Mouse (Mus musculus) thymus, postnatal 36 days (tissue): ENCODE measurements around the gene Disp3.

Source experiments
- DNase-seq, 2 experiments: peaks; one replicate each; pipeline ENCODE4 v3.0.0; 2022; ENCODE audit warnings: mixed read lengths in 2 of 2

The Disp3 gene

DNA sequence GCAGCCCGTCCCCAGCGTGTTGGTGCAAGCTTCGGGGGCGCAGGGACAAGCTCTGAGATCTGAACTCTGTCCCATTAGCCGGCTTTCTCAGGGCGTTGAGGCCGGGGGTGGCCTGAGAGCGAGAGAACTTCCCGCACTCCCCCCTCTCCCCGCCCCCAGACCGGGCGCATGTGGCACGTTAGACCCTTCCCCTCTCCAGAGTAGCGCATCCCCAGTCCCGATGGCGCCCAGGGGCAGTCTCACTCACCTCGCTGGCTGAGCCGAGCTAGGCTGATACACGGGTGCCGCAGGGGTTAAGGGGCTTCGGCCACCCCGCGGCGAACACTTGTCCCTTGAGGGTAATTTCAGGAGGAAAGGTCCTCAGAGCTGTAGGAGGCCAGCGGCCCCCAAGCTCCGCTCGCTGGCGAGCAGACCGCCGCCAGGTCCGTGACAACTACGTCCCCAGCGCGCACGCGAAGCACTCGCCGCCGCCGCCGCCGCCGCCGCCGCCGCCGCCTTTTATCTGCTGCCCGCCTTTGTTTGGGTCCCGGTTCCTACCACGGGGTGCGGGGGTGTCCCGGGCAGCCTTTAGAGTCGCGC is at the start of gene Disp3:
Disp3 (minus strand) TSS at position 490 of the 579 bp plus-strand sequence.
- DNase-seq: peak in 1 of 2 experiments; percentile 6

DNA sequence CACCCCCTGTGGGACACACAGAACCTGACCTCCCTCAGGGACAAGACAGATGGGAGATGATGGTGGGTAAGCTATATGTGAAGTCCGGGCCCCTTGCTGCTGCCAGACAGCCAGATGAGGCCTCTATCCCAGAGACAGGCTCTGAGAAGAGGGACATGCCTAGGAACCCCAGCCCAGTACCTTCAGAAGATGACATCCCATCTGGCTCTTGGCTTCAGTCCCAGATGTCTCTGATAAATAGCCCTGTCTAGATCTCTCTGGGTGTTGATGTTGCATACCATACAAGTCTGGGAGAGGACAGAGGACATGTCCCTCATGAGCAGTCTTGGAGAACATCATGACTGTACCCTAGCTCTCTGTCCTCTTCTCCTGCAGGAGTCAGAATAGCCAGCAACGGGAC is 42.5 kb upstream of the Disp3 start:
- no peak for DNase-seq

DNA sequence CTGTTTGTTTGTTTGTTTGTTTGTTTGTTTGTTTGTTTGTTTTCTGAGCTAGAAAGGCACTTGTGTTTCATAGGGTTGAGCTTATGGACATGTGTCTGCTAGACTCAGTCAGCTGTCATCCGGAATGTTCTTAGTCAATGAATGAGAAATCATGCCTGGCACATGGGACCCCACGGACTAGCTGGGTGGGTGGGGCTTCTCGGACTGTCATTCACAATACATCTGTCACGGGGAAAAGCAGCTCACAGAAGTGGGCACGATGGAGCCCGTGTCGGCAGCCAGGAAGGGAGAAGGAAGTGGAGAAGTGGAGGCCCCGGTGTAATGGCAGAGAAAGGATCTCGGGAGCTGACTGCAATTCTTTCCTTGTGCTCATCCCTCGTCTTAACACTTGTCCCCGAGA is 41.7 kb upstream of the Disp3 start:
- no peak for DNase-seq

DNA sequence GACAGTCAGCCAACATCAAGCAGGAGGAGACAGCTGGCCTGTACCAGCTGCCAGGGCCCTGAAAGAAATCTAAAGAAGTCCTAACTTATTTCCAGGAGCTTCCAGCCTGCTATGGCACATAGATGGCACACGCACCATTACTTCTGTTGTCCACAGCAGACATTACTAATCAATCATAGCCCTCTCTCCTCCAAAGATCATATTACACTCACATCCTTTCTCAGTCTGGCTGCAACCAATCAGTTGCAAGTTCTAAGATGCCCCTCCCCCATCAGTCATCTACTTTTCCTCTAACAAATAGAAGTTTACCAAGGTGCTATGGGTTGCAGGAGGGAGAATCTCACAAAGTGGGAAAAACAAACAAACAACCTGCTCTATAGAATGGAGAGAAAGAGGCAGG is 40.5 kb upstream of the Disp3 start:
- DNase-seq: no peak

DNA sequence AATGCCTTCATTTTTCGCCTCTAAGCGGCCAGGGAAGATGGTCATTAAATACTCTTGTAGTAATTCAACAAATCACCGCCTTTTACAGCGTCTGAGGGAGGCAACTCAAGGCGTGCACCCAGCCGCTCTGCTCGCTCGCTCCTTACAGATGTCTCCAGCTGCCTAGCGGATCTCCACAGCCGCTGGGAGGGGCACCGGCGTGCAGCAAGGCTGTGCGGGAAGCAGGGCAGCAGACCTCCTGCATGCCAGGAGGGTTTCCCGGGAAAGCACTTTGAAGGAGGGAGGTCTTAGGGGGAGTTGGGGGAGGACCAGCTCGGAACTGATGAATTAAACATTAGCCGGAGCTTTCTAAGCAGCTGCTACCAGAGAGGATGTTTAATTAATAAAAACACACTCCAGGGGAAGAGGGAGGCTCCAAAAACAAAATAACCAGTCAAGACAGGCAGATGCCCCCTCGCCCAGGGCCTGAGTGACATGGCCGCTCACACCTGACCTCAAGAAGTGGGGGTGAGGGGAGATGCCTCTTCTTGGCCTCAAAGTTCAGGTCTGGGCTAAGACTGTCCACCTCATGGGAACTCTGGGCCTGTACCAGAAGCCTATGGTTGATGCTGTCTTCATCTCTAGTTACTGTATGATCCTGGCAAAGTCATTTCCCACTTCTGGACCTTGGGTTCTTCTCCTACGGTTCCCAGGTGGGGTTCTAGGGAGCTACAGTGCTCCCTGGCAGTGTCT is 39.7 kb upstream of the Disp3 start:
- DNase-seq: no peak

DNA sequence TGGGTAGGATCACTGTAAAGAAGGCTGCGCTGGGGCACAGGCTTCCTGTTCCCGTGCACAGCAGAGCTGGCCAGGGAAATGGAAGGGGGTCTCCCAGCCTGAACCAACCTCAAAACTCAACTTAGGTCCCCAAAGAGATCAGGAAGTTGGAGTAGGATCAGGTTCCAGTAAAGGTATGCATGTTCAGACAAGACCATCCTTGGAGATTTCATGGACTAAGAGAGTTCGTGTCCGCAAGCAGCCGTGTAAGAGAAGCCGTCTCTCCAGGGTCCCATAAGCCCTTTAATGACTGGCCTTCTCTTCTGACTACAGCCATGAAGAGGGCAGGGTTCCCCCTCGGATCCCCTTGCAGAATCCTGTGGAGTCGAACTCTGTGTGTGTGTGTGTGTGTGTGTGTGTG is 39.0 kb upstream of the Disp3 start:
- DNase-seq: no peak

DNA sequence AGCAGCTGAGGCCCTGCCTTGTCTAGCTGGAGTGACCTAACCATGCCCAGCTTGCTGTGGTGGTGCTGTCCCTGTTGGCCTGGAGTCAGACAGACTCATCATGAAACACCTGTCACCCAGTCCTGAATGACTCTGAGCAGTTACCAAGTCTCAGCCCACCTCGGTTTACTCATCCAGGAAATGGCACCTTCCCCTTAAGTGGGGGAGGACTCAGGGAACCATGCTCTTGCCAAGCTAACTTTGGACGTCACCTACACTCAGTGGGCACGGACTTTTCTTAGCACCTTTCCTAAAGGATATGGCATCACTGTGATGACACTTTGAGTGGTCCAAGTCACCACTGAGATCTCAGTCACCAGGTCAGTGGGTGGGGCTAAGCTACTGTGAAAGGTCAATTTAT is 38.2 kb upstream of the Disp3 start:
- DNase-seq: no peak

DNA sequence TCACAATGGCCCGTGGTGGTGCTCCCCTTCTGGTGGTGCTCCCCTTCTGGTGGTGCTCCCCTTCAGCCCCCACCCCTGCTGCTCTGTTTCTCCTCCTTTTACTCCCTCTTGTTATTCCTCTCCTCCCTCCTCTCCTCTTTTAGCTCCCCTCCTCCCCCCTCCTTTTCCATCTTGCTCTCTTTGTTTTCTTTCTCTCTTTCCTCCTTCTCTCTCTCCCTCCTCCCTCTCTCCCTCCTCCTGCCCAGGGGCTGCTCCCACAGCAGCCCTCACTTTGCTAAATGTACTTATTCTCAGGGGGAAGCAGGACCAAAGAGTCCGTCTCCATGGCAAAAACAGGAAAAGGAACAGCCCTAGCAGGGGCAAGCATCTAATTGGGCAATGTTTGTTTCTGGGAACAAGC is 37.3 kb upstream of the Disp3 start:
- DNase-seq: no peak

DNA sequence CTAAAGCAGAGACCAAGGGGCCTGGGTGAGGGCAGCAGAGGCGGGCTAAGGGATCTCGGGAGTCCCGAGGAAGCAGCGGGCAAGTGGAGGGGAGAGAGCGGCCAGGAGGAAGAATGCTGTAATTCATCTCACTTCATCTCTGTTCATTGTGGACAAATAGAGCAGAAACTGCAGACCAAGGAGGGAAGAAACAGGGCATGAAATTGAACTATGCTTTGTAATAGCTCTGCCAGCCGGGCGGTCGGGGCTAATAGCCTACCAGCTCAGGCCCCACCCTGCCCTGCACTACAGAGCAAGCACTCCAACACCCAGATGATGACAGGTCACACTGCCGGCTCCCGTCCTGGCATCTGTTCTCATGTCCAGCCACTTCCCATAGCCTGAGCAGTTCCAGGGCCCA is 34.4 kb upstream of the Disp3 start:
- DNase-seq: no peak

DNA sequence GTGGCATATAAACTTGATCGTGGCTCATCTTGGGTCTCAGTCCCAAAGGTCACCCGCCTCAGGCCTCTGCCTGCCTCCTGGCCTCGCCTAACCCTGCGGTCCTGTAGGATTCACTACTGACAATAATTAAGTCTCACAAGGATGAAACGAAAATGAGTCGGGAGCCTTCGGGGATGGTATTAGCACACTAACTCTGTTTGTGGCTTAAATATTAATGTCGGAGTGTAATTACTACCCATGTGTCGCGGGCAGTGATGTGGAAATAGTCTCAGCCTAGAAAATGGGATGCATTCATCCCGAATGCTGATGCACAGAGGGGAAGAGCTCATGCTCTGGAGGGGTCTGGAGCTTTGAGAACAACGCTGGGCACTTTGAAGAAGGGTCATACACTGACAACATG is 31.6 kb upstream of the Disp3 start:
- DNase-seq: no peak

DNA sequence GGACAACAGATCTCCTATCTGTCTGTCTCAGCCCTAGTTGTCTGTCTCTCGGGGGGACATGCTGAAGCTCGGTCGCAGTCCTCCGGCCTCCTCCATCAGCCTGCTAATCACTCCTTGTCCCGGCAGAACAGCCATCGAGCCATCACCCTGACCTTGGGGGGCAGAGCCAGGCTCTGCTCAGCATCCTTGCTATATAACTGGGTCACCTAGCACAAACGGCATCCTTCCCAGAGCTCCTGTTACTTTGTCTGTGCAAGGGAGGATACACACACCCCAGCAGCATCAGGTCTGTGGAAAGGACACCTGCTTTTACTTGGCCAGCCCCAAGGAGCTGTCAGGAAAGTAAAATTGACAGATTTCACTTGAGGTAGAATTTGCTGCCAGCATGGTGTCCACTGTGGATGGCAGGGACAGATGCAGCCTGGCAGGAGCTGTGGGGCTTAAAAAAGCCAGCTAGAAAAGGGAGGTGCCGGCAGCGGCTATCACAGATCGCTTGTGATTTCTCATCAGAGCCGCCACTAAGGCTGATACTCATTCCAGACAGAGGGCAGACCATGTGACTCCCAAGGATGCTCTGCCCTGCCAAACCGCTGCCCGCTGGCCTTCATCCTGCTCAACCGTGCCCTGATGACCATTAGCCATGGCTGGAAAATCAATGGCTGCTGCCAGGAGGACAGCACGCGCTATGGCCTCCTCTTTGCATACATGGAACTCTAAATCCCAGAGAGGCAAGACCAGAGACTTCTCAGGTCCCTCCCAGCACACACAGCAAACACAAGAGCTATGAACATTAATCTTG is 27.8 kb upstream of the Disp3 start:
- no peak for DNase-seq

DNA sequence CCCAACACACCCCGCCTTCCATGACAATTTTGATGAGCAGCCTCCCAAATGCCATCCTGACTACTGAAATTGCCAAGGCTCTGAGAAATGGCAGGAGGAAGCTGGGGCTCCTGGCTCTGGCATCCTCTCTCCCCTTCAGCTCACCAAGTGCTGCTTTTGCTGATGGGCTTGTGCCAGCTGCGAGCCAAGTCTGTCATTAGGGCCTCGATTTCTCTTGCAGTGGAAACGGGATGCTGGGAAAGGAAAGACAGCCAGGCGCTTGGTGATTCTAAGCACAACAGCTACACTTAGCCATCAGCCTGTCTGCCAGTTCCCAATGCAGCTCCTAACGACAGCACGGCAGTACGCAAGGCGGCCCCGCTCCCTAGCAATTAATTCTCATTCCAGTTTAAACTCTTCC is 26.6 kb upstream of the Disp3 start:
- no peak for DNase-seq

DNA sequence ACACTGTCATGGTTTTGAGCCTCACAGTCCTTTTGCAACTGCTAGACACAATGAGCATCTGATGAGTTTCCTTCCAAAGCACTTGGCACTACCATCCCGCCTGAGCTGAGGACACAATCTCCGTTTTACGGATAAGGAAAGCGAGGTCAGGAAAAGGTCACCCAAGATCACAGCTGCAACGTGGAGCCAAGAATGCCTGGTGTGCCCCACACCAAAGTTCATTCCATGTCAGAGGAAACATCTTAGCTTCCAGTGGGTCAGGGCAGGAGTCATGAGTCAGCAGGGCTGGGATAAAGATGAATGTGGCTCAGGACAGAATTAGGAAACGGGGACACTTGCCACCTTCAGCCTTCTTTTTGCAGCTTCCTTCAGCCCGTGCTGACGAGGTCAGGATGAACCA is 25.8 kb upstream of the Disp3 start:
- no peak for DNase-seq

DNA sequence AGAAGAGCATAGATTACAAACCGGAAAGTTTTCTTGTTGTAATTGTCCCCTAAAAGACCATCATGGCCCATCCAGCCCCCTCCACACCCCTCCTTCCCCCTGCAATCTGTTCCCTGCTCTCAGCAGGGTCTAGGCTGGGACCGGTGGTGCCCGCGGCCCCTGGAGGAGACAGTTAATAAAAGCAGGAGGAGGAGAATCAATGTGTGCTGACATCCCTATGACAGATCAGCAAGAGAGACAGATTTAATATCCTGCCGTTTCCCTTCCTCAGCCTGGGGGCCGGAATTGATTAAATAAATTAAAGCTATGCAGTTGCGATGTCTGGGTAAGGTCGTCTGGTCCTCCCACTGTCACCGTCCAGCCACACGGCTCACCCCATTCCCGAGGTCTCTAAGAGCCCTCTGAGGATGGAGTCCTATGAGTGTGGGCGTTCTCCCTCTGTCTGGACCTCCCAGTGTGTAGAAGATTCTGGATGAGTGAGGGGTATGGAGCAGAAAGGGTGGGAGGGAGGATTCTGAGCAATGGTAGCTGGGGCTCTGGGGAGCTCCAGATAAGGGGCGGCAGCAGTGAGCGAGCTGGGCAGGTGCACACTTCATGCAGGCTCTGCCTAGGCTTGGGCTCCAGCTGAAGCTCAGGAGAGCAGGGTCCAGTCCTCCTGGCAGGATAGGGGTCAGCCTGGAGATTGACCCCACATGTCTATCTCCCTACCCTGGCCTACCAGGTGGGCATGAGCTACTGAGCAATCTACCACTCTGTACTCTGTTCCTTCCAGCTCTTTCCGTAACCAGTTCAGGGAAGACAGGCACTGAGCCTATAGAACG is 24.7 kb upstream of the Disp3 start:
- no peak for DNase-seq

DNA sequence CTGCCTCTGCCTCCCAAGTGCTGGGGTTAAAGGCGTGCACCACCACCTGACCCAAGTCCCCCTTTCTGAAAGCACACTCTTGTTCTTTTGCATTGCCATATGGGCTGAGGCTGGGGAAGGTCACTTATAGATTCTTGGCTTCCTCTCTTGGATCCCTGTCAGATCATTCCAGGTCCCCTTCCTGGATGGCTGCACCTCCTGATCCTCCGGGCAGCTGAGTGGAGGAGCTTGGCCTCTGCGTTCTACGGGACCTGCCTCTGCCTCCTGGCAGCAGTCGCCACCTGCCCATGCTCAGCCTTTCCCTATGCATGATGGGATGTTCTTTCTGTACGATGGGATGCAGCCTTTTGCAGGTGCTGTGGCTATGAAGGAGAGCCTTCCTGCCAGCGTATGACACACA is 23.1 kb upstream of the Disp3 start:
- DNase-seq: no peak

DNA sequence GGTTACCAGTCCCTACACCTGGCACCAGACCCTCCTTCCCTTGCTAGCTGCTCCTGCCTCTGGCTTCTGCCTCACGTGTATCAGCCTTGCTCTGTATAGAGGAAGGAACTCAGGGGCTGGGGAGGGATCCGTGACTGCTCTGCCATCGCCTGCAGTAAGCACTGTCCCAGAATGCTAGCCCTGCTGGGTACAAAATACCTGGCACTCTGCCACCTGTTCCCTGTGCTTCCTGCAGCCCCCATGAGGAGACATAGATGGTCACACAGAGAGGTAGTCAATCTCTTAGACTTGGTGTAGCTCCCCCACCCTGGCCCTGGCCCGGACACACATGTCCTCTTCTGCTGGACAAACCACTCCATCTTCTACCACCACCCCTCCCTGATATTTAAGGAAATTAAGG is 22.4 kb upstream of the Disp3 start:
- DNase-seq: no peak

DNA sequence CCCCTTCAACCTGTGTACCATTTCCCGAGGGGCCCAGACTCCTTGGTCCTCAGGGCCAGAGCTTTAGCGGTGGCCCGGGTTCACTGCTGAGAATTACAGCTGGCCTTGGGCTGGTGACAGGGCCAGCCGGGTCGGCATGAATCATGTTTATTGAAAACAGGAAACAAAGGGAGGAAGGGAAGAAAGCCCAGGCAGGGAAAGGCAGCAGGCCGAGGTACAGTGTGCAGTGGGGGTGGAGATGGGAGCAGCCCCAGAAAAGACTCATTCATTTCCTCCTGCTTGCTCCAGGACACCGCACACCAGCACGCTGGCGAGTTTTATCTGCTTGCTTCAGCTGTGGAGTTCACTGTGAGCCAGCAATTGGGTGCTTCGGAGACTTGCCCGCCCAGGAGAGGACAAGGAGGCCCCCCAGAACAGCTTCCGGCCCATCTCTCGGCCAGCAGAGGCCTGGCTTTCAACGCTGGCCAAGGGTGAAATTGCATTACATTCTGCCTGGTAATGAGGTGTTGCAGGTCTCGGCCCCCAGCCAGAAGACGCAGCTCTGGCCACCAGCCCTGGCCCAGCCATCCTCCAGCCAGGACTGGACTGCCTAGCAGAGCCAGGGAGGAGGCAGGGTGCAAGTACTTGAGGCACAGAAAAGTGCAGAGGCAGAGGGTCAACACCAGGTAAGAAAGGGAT is 18.8 kb upstream of the Disp3 start:
- no peak for DNase-seq

DNA sequence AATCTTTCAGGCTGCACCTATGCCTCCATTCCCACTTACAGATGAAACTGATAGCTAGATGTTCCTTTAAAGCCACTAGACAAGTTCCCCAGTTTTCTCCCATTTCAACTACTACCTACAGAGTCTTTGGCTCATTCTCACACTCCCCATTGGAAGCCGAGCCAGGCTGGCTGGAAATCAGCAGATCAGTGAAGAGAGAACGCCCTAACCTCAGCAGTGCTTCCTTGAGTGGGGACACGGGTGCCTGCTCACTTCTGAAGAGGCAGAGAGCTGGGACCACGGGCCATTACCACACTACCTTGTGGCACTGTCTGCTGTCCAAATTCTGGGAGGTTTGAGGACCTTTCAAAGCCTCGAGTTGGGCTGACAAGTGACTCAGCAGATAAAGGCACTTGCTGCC is 11.0 kb upstream of the Disp3 start:
- no peak for DNase-seq

DNA sequence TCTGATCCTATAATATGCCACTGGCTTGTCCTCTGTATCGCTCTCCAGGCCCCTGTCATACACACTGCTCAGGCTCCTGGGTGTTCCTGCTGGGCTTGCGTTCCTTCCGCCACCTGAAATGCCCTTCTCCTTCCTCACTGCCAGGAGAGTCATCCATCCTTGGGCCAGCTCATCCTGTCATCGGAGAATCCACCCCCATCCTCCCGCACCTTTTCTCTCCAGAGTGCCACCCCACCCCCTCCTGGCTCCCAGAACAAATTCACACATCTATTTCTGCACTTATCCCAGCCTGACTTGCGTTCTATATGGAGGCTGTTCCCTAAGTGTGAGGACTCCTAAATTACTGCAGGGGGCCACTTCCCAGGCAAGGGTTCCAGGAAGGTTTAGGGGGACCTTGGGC is 9.9 kb upstream of the Disp3 start:
- DNase-seq: no peak

DNA sequence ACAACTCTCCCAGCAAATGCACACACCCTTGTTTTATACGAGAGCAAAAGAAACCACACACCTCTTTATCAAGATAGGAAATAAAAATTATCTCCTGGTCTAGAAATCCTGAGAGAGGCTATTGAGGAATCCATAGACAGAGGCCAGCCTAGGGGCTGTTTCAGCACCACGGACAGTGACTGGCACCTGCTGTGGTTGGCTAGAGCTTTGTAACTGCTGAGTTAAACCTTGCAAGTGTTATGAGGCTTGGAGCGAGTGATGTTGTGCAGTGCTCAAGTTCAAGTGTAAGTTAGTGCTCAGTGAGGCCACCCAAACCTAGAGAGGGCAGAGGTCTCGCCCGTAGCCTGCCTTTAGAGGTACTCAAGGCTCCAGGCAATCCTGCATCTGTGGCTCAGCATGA is 5.6 kb upstream of the Disp3 start:
- no peak for DNase-seq

DNA sequence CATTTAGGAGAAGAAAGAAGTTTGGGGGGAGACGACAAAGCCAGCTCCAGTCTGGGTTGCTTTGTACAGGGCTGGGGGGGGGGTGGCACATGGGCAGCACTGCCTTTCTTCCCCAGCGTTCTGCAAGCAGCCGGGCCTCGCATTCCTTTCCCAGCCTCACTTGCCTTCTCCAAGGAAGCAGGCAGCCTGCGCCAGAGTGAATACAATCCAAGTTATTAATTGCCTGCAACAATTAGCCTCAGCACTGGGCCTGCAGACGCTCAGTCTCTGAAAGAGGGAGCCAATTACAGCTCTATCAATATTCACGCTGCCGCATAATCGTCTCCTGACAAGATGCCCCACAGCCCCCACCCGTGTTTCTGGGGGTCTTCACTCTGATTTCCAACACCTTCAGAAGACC is 4.1 kb upstream of the Disp3 start:
- no peak for DNase-seq

DNA sequence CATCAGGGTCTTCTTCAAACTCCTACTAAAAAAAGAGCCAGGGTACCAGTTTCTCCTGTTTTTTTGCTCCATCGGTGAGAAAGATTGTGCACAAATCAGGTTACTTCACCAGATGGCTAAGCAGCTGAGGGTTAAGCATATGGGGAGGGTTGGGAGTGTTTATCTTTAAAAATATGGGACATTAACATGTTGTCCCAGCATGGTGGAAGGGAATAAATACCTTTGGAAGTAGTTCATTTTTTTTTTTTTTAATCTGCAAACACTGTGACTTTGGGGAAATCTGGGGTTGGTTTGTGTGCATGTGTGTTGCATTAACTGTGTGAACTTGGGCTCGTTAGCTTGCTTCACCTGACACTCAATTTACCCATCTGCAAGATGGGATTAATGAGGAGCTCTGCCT is 3.3 kb upstream of the Disp3 start:
- DNase-seq: no peak

DNA sequence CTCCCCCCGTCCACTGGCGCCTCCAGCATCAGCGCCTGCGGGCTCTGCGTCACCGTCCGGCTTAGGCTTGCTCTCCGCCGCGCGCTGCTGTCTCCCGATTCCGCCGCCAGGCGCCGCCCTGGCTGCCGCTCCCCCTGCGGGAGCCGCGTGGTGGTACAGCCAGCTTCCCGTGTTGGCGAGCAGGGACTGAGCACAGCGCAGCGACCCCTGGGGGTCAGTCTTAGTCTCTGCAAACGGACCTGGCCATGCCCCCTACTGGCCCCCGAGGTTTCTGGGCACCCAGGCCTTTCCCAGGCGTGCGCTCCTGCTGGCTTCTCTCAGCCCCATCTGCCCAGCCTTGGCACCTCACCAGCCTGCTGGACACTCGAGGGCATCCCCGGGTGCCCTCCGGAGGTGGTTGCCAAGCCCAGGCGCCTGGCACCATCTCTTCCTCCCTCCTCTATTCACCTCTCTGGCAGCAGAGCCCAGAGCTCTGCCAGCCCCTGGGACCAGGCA is 337 bp upstream of the Disp3 start:
- DNase-seq: peak; percentile 43 to 53
